Mouse (Mus musculus) lung, adult 18-20 months (tissue): ENCODE measurements at regions not wholly inside any gene's neighbourhood (a gene's known extent, or its start where the extent isn't known, plus 50 kb on each side); places are given as distances from the start of the nearest gene placed in this dataset.

Experiments used
- DNase-seq, 2 experiments: peaks; one replicate each; pipeline ENCODE4 v3.0.0; 2022; ENCODE audit warnings: mixed read lengths in 2 of 2

GRCm38 (mm10) chr2:19714025-19714424 is 56.5 kb downstream of the Otud1 start:
- DNase-seq = no peak

GRCm38 (mm10) chr2:19715564-19716238 is 58.1 kb downstream of the Otud1 start:
- DNase-seq = peak; percentile 55 to 78

GRCm38 (mm10) chr2:19716388-19716787 is 58.8 kb downstream of the Otud1 start:
- no peak for DNase-seq

GRCm38 (mm10) chr2:19726085-19726484 is 68.5 kb downstream of the Otud1 start:
- DNase-seq = no peak

GRCm38 (mm10) chr2:19726904-19727303 is 69.4 kb downstream of the Otud1 start:
- DNase-seq = peak; percentile 32 to 33

GRCm38 (mm10) chr2:19732922-19733859 is 75.6 kb downstream of the Otud1 start:
- DNase-seq = no peak

GRCm38 (mm10) chr2:19734164-19734870 is 76.8 kb downstream of the Otud1 start:
- no peak for DNase-seq

GRCm38 (mm10) chr2:19741508-19741907 is 84.0 kb downstream of the Otud1 start:
- no peak for DNase-seq

GRCm38 (mm10) chr2:19743467-19743866 is 85.9 kb downstream of the Otud1 start:
- DNase-seq = no peak

- DNase-seq = no peak
Measured at GRCm38 (mm10) chr2:19744986-19745660, 87.6 kb downstream of the Otud1 start.

GRCm38 (mm10) chr2:19752753-19753152 is 95.2 kb downstream of the Otud1 start:
- no peak for DNase-seq

- DNase-seq = no peak
Measured at GRCm38 (mm10) chr2:19753479-19753878, 95.9 kb downstream of the Otud1 start.

GRCm38 (mm10) chr2:19757910-19758309 is 100.4 kb downstream of the Otud1 start:
- no peak for DNase-seq

GRCm38 (mm10) chr2:19759169-19759568 is 101.6 kb downstream of the Otud1 start:
- peak in 1 of 2 experiments; percentile 5 for DNase-seq

- no peak for DNase-seq
Measured at GRCm38 (mm10) chr2:19759577-19759976, 102.0 kb downstream of the Otud1 start.

GRCm38 (mm10) chr2:19762996-19763395 is 105.4 kb downstream of the Otud1 start:
- no peak for DNase-seq

GRCm38 (mm10) chr2:19784913-19785312 is 124.7 kb upstream of the Etl4 start:
- DNase-seq = no peak

GRCm38 (mm10) chr2:19785663-19786260 is 123.8 kb upstream of the Etl4 start:
- no peak for DNase-seq

- DNase-seq = no peak
Measured at GRCm38 (mm10) chr2:19792177-19792576, 117.4 kb upstream of the Etl4 start.

GRCm38 (mm10) chr2:19796790-19797189 is 112.8 kb upstream of the Etl4 start:
- DNase-seq = no peak
